Mouse (Mus musculus) intestine, embryonic 16.5 days (tissue): ENCODE data around the gene Bmpr1a. TPM values are rescaled to one million over a fixed set of nuclear protein-coding genes. Genes with fewer than 3 reads are reported as not detected.
A peak's percentile ranks its signal among the peaks of the same experiment; 100 is the strongest.

ENCODE experiments used
- ATAC-seq: fragments of 200-750 bp; cut with Nextera tagmentation; 2 replicates; pipeline ENCODE4 v1.8.0; 2017; ENCODE audit warnings: moderate TSS enrichment, moderate library complexity
- H3K27ac ChIP-seq: fragments of 300-500 bp; sonication (generic); 2 replicates; pipeline ENCODE4 v1.5.1; 2014; ENCODE audit warnings: mild to moderate bottlenecking, low read length
- H3K27me3 ChIP-seq: fragments of 300-500 bp; sonication (generic); replicated peaks from 2 replicates; pipeline ENCODE4 v1.6.1; 2014; ENCODE audit warnings: low read length, control low read depth, mixed read lengths; ENCODE audit not compliant: control insufficient read depth, insufficient read depth
- H3K36me3 ChIP-seq: fragments of 300-500 bp; sonication (generic); 2 replicates; pipeline ENCODE4 v1.6.1; 2014; ENCODE audit warnings: low read length, control low read depth; ENCODE audit not compliant: control insufficient read depth, insufficient read depth
- H3K4me1 ChIP-seq: fragments of 300-500 bp; sonication (generic); 2 replicates; pipeline ENCODE4 v1.6.1; 2014; ENCODE audit warnings: low read length, control low read depth, mixed read lengths; ENCODE audit not compliant: control insufficient read depth, insufficient read depth
- H3K4me2 ChIP-seq: fragments of 300-500 bp; sonication (generic); 2 replicates; pipeline ENCODE4 v1.6.1; 2014; ENCODE audit warnings: low read depth, low read length, control low read depth
- H3K4me3 ChIP-seq: fragments of 300-500 bp; sonication (generic); 2 replicates; pipeline ENCODE4 v1.5.1; 2014; ENCODE audit warnings: mild to moderate bottlenecking, low read length
- H3K9ac ChIP-seq: fragments of 300-500 bp; sonication (generic); 2 replicates; pipeline ENCODE4 v1.6.1; 2014; ENCODE audit warnings: low read depth, low read length
- H3K9me3 ChIP-seq: fragments of 300-500 bp; sonication (generic); 2 replicates; pipeline ENCODE4 v1.6.1; 2016; ENCODE audit warnings: low read length, control low read depth; ENCODE audit not compliant: control insufficient read depth
- WGBS: fragments of 180-500 bp; shearing (Covaris S2); extraction: QIAGEN DNeasy Blood & Tissue Kit; methylation state at CpG from one replicate; pipeline ENCODE4 v1.1.7; 2014; 5-methylcytosine and 5-hydroxymethylcytosine counted together
- polyA plus RNA-seq: library from polyadenylated mRNA; unstranded; fragments of >200 nt; fragmentation: Nextera tagmentation; extraction: Ambion mirVana; gene quantifications from 2 replicates; pipeline ENCODE4 v1.2.1, GENCODE M21; 2015

Gene Bmpr1a
- polyA plus RNA-seq, 1 experiment from 2014 or later, result 11.0 TPM

GRCm38 (mm10) chr14:34400021-34400420, 103.1 kb downstream of the Bmpr1a start:
- no peak overlapping the region for H3K4me2 ChIP-seq
- H3K27me3 ChIP-seq, result no peaks in the 10 kb centered on the region
- no peaks in the 10 kb centered on the region for H3K9me3 ChIP-seq
- H3K4me1 ChIP-seq, result no peaks in the 10 kb centered on the region
- H3K4me3 ChIP-seq, result no peak overlapping the region
- WGBS, result 91% methylated on average over 3 of the region's 3 CpGs
- no peak overlapping the region for H3K27ac ChIP-seq
- no peaks in the 10 kb centered on the region for H3K36me3 ChIP-seq
- H3K9ac ChIP-seq, result no peak overlapping the region
- ATAC-seq, result no peak

- 99% methylated on average over 6 of the region's 6 CpGs for WGBS
- Histone ChIP-seq H3K27ac (no peak overlapping the region), H3K4me2 (no peak overlapping the region), H3K27me3 (no peaks in the 10 kb centered on the region), H3K9ac (no peak overlapping the region), H3K4me1 (no peaks in the 10 kb centered on the region), H3K36me3 (no peaks in the 10 kb centered on the region), H3K4me3 (no peak overlapping the region), H3K9me3 (no peaks in the 10 kb centered on the region)
- no peak for ATAC-seq
These were observed 103.8 kb downstream of the Bmpr1a start for GRCm38 (mm10) chr14:34399301-34399700.

GRCm38 (mm10) chr14:34398901-34399300, 104.2 kb downstream of the Bmpr1a start:
- H3K4me2 ChIP-seq, result no peak overlapping the region
- H3K9ac ChIP-seq, result no peak overlapping the region
- ATAC-seq, result no peak; the same call in 1 of the 2 replicates
- no peaks in the 10 kb centered on the region for H3K4me1 ChIP-seq
- H3K27me3 ChIP-seq, result no peaks in the 10 kb centered on the region
- no peak overlapping the region for H3K27ac ChIP-seq
- no peak overlapping the region for H3K4me3 ChIP-seq
- no peaks in the 10 kb centered on the region for H3K36me3 ChIP-seq
- no peaks in the 10 kb centered on the region for H3K9me3 ChIP-seq
- 91% methylated on average over 21 of the region's 21 CpGs for WGBS

- H3K4me3 ChIP-seq, result no peak overlapping the region
- H3K4me1 ChIP-seq, result no peaks in the 10 kb centered on the region
- no peaks in the 10 kb centered on the region for H3K36me3 ChIP-seq
- 94% methylated on average over 5 of the region's 5 CpGs for WGBS
- no peak overlapping the region for H3K4me2 ChIP-seq
- H3K27ac ChIP-seq, result no peak overlapping the region
- no peaks in the 10 kb centered on the region for H3K9me3 ChIP-seq
- no peaks in the 10 kb centered on the region for H3K27me3 ChIP-seq
- no peak overlapping the region for H3K9ac ChIP-seq
- ATAC-seq, result no peak
These were observed 105.3 kb downstream of the Bmpr1a start for GRCm38 (mm10) chr14:34397871-34398270.

- Histone ChIP-seq H3K27me3 (no peaks in the 10 kb centered on the region), H3K4me3 (no peak overlapping the region), H3K36me3 (no peaks in the 10 kb centered on the region), H3K4me2 (no peak overlapping the region), H3K9me3 (no peaks in the 10 kb centered on the region), H3K4me1 (no peaks in the 10 kb centered on the region), H3K27ac (no peak overlapping the region), H3K9ac (no peak overlapping the region)
- no peak for ATAC-seq
- 73% methylated on average over 4 of the region's 4 CpGs for WGBS
These were observed 109.8 kb downstream of the Bmpr1a start for GRCm38 (mm10) chr14:34393295-34393694.

- no peak for ATAC-seq
- Histone ChIP-seq H3K4me2 (no peak overlapping the region), H3K4me1 (peaks cover 8% of the 10 kb centered on the region; the same call in 1 of the 2 replicates), H3K9ac (no peak overlapping the region), H3K4me3 (no peak overlapping the region), H3K9me3 (no peaks in the 10 kb centered on the region), H3K27ac (no peak overlapping the region), H3K36me3 (no peaks in the 10 kb centered on the region), H3K27me3 (no peaks in the 10 kb centered on the region)
- 92% methylated on average over 9 of the region's 9 CpGs for WGBS
These were observed 120.0 kb downstream of the Bmpr1a start for GRCm38 (mm10) chr14:34382921-34383704.

GRCm38 (mm10) chr14:34378560-34379331, 124.4 kb downstream of the Bmpr1a start:
- Histone ChIP-seq H3K4me3 (no peak overlapping the region), H3K36me3 (no peaks in the 10 kb centered on the region), H3K27ac (peak overlapping the region; percentile 49), H3K9me3 (no peaks in the 10 kb centered on the region), H3K4me1 (peaks cover 14% of the 10 kb centered on the region), H3K9ac (no peak overlapping the region), H3K27me3 (no peaks in the 10 kb centered on the region), H3K4me2 (no peak overlapping the region)
- 34% methylated on average over 11 of the region's 11 CpGs for WGBS
- ATAC-seq, result peak; percentile 58

- no peak for ATAC-seq
- no peak overlapping the region for H3K27ac ChIP-seq
- no peak overlapping the region for H3K9ac ChIP-seq
- 76% methylated on average over 4 of the region's 4 CpGs for WGBS
- no peaks in the 10 kb centered on the region for H3K9me3 ChIP-seq
- H3K4me1 ChIP-seq, result peaks cover 14% of the 10 kb centered on the region
- no peaks in the 10 kb centered on the region for H3K36me3 ChIP-seq
- 0 out of 2 replicates have a peak overlapping the region, but pooled peaks have one; percentile 3 for H3K4me3 ChIP-seq
- H3K27me3 ChIP-seq, result no peaks in the 10 kb centered on the region
- H3K4me2 ChIP-seq, result 0 out of 2 replicates have a peak overlapping the region, but pooled peaks have one; percentile 13
These were observed 126.0 kb downstream of the Bmpr1a start for GRCm38 (mm10) chr14:34377121-34377520.

GRCm38 (mm10) chr14:34375941-34376340, 127.2 kb downstream of the Bmpr1a start:
- no peak overlapping the region for H3K9ac ChIP-seq
- peaks cover 14% of the 10 kb centered on the region for H3K4me1 ChIP-seq
- no peaks in the 10 kb centered on the region for H3K9me3 ChIP-seq
- ATAC-seq, result no peak
- H3K4me3 ChIP-seq, result peak overlapping the region; percentile 7; the same call in 1 of the 2 replicates
- 91% methylated on average over 5 of the region's 5 CpGs for WGBS
- no peak overlapping the region for H3K27ac ChIP-seq
- H3K4me2 ChIP-seq, result no peak overlapping the region
- no peaks in the 10 kb centered on the region for H3K27me3 ChIP-seq
- H3K36me3 ChIP-seq, result no peaks in the 10 kb centered on the region
